In genomic region chr11:115420336-115421190, GRCm38 (mm10) we compare ENCODE assay signal across 7 mouse cellular contexts. TPM values are rescaled to one million over a fixed set of nuclear protein-coding genes. Genes with fewer than 3 reads are reported as not detected.
DNase-seq lines count a peak whose midpoint lies in the region; ATAC-seq lines count a peak whose summit lies in the region.

No protein-coding gene starts in this region.

- ATAC-seq in hindbrain, embryonic 15.5 days (ENCODE audit: low FRiP score, low read depth) = peak; percentile 67

- H3K4me2 ChIP-seq in hindbrain, embryonic 15.5 days = peak overlapping the region; percentile 94

- WGBS in hindbrain, embryonic 15.5 days = 2% methylated on average over 44 of the region's 45 CpGs
- WGBS in midbrain, embryonic 10.5 days = 4% methylated on average over 39 of the region's 45 CpGs

- no peaks in the 10 kb centered on the region for H3K27me3 ChIP-seq in hindbrain, embryonic 15.5 days
- H3K27me3 ChIP-seq in midbrain, embryonic 10.5 days (ENCODE audit: low read depth, poor library complexity, severe bottlenecking) = no peaks in the 10 kb centered on the region

- H3K9ac ChIP-seq in hindbrain, embryonic 15.5 days = peak overlapping the region; percentile 91

- no peaks in the 10 kb centered on the region for H3K9me3 ChIP-seq in hindbrain, embryonic 15.5 days
- H3K9me3 ChIP-seq in midbrain, embryonic 10.5 days (replicated peaks) = no peaks in the 10 kb centered on the region

- H3K4me1 ChIP-seq in hindbrain, embryonic 15.5 days (replicated peaks) = peaks cover 35% of the 10 kb centered on the region
- H3K4me1 ChIP-seq in midbrain, embryonic 10.5 days = peaks cover 36% of the 10 kb centered on the region

- peak overlapping the region; percentile 71 for H3K4me3 ChIP-seq in hindbrain, embryonic 15.5 days
- peak overlapping the region; percentile 98 for H3K4me3 ChIP-seq in midbrain, embryonic 10.5 days

- H3K36me3 ChIP-seq in hindbrain, embryonic 15.5 days = peaks cover 23% of the 10 kb centered on the region
- peaks cover 58% of the 10 kb centered on the region for H3K36me3 ChIP-seq in midbrain, embryonic 10.5 days

- peak overlapping the region; percentile 92 for H3K27ac ChIP-seq in hindbrain, embryonic 15.5 days (replicated peaks)
- peak overlapping the region; percentile 98 for H3K27ac ChIP-seq in midbrain, embryonic 10.5 days (replicated peaks)

- intact Hi-C loops in left cerebral cortex, postnatal 25 days (cut with DNase I) = no loop called here

- peak; percentile 18 for DNase-seq in T-cell, adult 2 months (ENCODE audit: low spot score)
- peak; percentile 80 to 84 for DNase-seq in cerebellum, postnatal 14 days
- peak; percentile 40 to 47 for DNase-seq in frontal cortex, postnatal 25 days (ENCODE audit: low spot score in 2 of 2)
- peak; percentile 45 to 59 for DNase-seq in left cerebral cortex, postnatal 25 days (ENCODE audit: low spot score in 2 of 2)
- peak; percentile 73 for DNase-seq in midbrain, embryonic 10.5 days (ENCODE audit: low spot score)
- DNase-seq in spleen, postnatal 14 days (ENCODE audit: low spot score in 2 of 2) = peak; percentile 31 to 38

RNA-seq across cellular contexts. Expression of gene Kctd2, which starts 0.6 kb away (rescaled TPM):
- 23.6 and 26.2 TPM in 2 replicates for polyA plus RNA-seq in hindbrain, embryonic 15.5 days (2015; fragmentation: Nextera tagmentation; extraction: Ambion mirVana)
- total RNA-seq in left cerebral cortex, postnatal 25 days (2021) = 10 to 100 TPM; 70.9 to 72.5 TPM
- 9.9 and 18.8 TPM in 2 replicates for polyA plus RNA-seq in midbrain, embryonic 10.5 days (2016; fragmentation: Nextera tagmentation; extraction: Ambion mirVana)

RNA-seq across cellular contexts. Expression of gene Atp5h, which starts 0.8 kb away (rescaled TPM):
- polyA plus RNA-seq in hindbrain, embryonic 15.5 days (2015; fragmentation: Nextera tagmentation; extraction: Ambion mirVana) = 877 and 940 TPM in 2 replicates
- 100 to 1,000 TPM; 447 to 455 TPM for total RNA-seq in left cerebral cortex, postnatal 25 days (2021)
- 926 and 929 TPM in 2 replicates for polyA plus RNA-seq in midbrain, embryonic 10.5 days (2016; fragmentation: Nextera tagmentation; extraction: Ambion mirVana)

RNA-seq across cellular contexts. Expression of gene Mrpl58, which starts 17.0 kb away (rescaled TPM):
- polyA plus RNA-seq in hindbrain, embryonic 15.5 days (2015; fragmentation: Nextera tagmentation; extraction: Ambion mirVana) = 180 and 190 TPM in 2 replicates
- total RNA-seq in left cerebral cortex, postnatal 25 days (2021) = 100 to 1,000 TPM; 107 to 109 TPM
- 256 and 270 TPM in 2 replicates for polyA plus RNA-seq in midbrain, embryonic 10.5 days (2016; fragmentation: Nextera tagmentation; extraction: Ambion mirVana)

RNA-seq across cellular contexts. Expression of gene Trim80, which starts 19.8 kb away (rescaled TPM):
- polyA plus RNA-seq in hindbrain, embryonic 15.5 days (2015; fragmentation: Nextera tagmentation; extraction: Ambion mirVana) = not detected in 2 replicates
- not detected for total RNA-seq in left cerebral cortex, postnatal 25 days (2021)
- polyA plus RNA-seq in midbrain, embryonic 10.5 days (2016; fragmentation: Nextera tagmentation; extraction: Ambion mirVana) = 0.14 and 0.15 TPM in 2 replicates

RNA-seq across cellular contexts. Expression of gene Cdr2l, which starts 38.8 kb away (rescaled TPM):
- 25.0 and 27.0 TPM in 2 replicates for polyA plus RNA-seq in hindbrain, embryonic 15.5 days (2015; fragmentation: Nextera tagmentation; extraction: Ambion mirVana)
- 10 to 100 TPM; 19.8 to 20.9 TPM for total RNA-seq in left cerebral cortex, postnatal 25 days (2021)
- polyA plus RNA-seq in midbrain, embryonic 10.5 days (2016; fragmentation: Nextera tagmentation; extraction: Ambion mirVana) = 16.1 and 19.7 TPM in 2 replicates

Comparison
In these comparisons a context has a peak if more than half of its experiments do, and no peak if none do; other contexts are left out.
1. Peak in every context shown above with its lines: DNase-seq, ATAC-seq, H3K4me3 ChIP-seq and H3K27ac ChIP-seq.
2. DNase-seq: peak in every context shown above with its lines; median percentile 82 in cerebellum, postnatal 14 days; 73 in midbrain, embryonic 10.5 days; 52 in left cerebral cortex, postnatal 25 days; 44 in frontal cortex, postnatal 25 days; 34 in spleen, postnatal 14 days; 18 in T-cell, adult 2 months.